Mouse (Mus musculus) left cerebral cortex, adult 8-10 months (tissue): ENCODE measurements around the gene Myo15b. TPM values are rescaled to one million over a fixed set of nuclear protein-coding genes. Genes with fewer than 3 reads are reported as not detected.
A peak's percentile ranks its signal among the peaks of the same experiment; 100 is the strongest.

Experiments used
- DNase-seq, 2 experiments: peaks; one replicate each; pipeline ENCODE4 v3.0.0; 2022; ENCODE audit warnings: low spot score in 2 of 2
- total RNA-seq, 4 experiments: library from RNA; stranded (reverse); gene quantifications; 2 replicates each; pipeline ENCODE4 v1.2.4; 2022

Myo15b gene
- under 1 TPM; 0.07 to 0.89 (median 0.57) TPM for total RNA-seq

- DNase-seq = no peak
These were observed at the start of gene Myo15b for GRCm38 (mm10) chr11:115858354-115858753. Gene Myo15b, plus strand, starts transcription at chr11:115858406.

GRCm38 (mm10) chr11:115808696-115809310 lies 49.4 kb upstream of the Myo15b start:
- no peak for DNase-seq

- DNase-seq = no peak
These were observed 48.9 kb upstream of the Myo15b start for GRCm38 (mm10) chr11:115809311-115809781.

- DNase-seq = peak in 1 of 2 experiments; percentile 24
These were observed 47.8 kb upstream of the Myo15b start for GRCm38 (mm10) chr11:115810377-115810776.

GRCm38 (mm10) chr11:115811381-115812093 lies 46.7 kb upstream of the Myo15b start:
- no peak for DNase-seq

- no peak for DNase-seq
These were observed 46.1 kb upstream of the Myo15b start for GRCm38 (mm10) chr11:115812095-115812494.

GRCm38 (mm10) chr11:115812533-115813420 lies 45.4 kb upstream of the Myo15b start:
- DNase-seq = no peak

GRCm38 (mm10) chr11:115813507-115814296 lies 44.5 kb upstream of the Myo15b start, which contains the start of gene Caskin2:
Gene Caskin2, minus strand, starts transcription at chr11:115813639.
- DNase-seq = peak; percentile 80 to 85

- DNase-seq = peak; percentile 67 to 80
These were observed 43.4 kb upstream of the Myo15b start, which contains the start of gene Tsen54 for GRCm38 (mm10) chr11:115814605-115815450. Gene Tsen54, plus strand, starts transcription at chr11:115814724.

- no peak for DNase-seq
These were observed 40.9 kb upstream of the Myo15b start for GRCm38 (mm10) chr11:115817331-115817730.

- DNase-seq = no peak
These were observed 38.1 kb upstream of the Myo15b start for GRCm38 (mm10) chr11:115819915-115820623.

GRCm38 (mm10) chr11:115821001-115821400 lies 37.2 kb upstream of the Myo15b start:
- peak in 1 of 2 experiments; percentile 42 for DNase-seq

GRCm38 (mm10) chr11:115823774-115824740 lies 34.1 kb upstream of the Myo15b start, which contains the start of gene Llgl2:
Gene Llgl2, plus strand, starts transcription at chr11:115824049.
- DNase-seq = peak in 1 of 2 experiments; percentile 61

- no peak for DNase-seq
These were observed 33.4 kb upstream of the Myo15b start for GRCm38 (mm10) chr11:115824813-115825212.

- DNase-seq = no peak
These were observed 31.7 kb upstream of the Myo15b start for GRCm38 (mm10) chr11:115826487-115826886.

- no peak for DNase-seq
These were observed 30.6 kb upstream of the Myo15b start for GRCm38 (mm10) chr11:115827624-115828023.

GRCm38 (mm10) chr11:115829036-115829435 lies 29.2 kb upstream of the Myo15b start:
- no peak for DNase-seq
